ENCODE assay signal across 8 mouse cellular contexts in the genomic region with DNA sequence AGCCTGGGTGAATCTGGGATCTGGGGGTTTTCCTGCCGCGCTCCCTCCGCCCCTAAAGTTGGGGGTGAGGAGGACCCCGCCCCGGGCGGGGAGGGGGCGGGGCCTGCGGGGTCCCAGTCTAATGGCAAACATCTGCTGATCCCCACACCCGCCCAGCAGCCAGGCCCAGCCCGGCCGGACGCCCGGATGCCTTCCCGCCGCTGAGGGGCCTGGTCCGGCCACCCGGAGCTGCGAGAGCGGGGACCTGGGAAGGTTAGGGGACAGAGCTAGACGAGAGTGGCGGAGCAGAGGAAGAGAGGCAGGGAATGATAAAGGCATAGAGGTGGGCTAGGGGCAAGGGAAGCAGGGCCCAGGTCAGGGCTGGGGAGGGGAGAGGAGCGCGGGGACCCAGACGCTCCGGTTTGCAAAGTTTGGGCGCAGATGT. TPM values are rescaled to one million over a fixed set of nuclear protein-coding genes. Genes with fewer than 3 reads are reported as not detected.
DNase-seq lines count a peak whose midpoint lies in the region; ATAC-seq lines count a peak whose summit lies in the region.

No protein-coding gene starts in this region.

- peak; percentile 23 for DNase-seq in right cerebral cortex, postnatal 4 days
- DNase-seq in right cerebral cortex, postnatal 14 days = no peak
- DNase-seq in embryonic facial prominence, embryonic 11.5 days (ENCODE audit: low spot score) = peak; percentile 82
- peak; percentile 73 for DNase-seq in lung, postnatal 36 days
- peak; percentile 59 for DNase-seq in skeletal muscle tissue, adult 2 months (ENCODE audit: low read depth, low spot score)
- DNase-seq in layer of hippocampus, postnatal 14 days (ENCODE audit: low spot score in 2 of 2) = no peak

- H3K9ac ChIP-seq in embryonic facial prominence, embryonic 11.5 days (replicated peaks; ENCODE audit: low read length) = peak overlapping the region; percentile 90
- peak overlapping the region; percentile 91 for H3K9ac ChIP-seq in heart, embryonic 12.5 days
- H3K9ac ChIP-seq in kidney, embryonic 16.5 days (replicated peaks; ENCODE audit: low read length) = peak overlapping the region; percentile 92

- H3K27ac ChIP-seq in embryonic facial prominence, embryonic 11.5 days (replicated peaks; ENCODE audit: low read depth, low read length) = peak overlapping the region; percentile 90
- H3K27ac ChIP-seq in heart, embryonic 12.5 days (ENCODE audit: poor library complexity, severe bottlenecking) = peak overlapping the region; percentile 92
- peak overlapping the region; percentile 96 for H3K27ac ChIP-seq in kidney, embryonic 16.5 days (ENCODE audit: low read length)

- peak; percentile 71 for ATAC-seq in embryonic facial prominence, embryonic 11.5 days (replicated peaks; ENCODE audit: insufficient number of reproducible peaks, low FRiP score, low TSS enrichment, low read depth)
- ATAC-seq in heart, embryonic 12.5 days (ENCODE audit: insufficient number of reproducible peaks, low FRiP score) = peak; percentile 61
- ATAC-seq in kidney, embryonic 16.5 days (ENCODE audit: low FRiP score, low TSS enrichment) = peak; percentile 60

- H3K4me2 ChIP-seq in embryonic facial prominence, embryonic 11.5 days (ENCODE audit: low read depth, low read length) = peak overlapping the region; percentile 75
- peak overlapping the region; percentile 69 for H3K4me2 ChIP-seq in heart, embryonic 12.5 days
- H3K4me2 ChIP-seq in kidney, embryonic 16.5 days (replicated peaks; ENCODE audit: low read depth, low read length) = peak overlapping the region; percentile 70

- no peaks in the 10 kb centered on the region for H3K9me3 ChIP-seq in embryonic facial prominence, embryonic 11.5 days (replicated peaks; ENCODE audit: control insufficient read depth, low read length)
- no peaks in the 10 kb centered on the region for H3K9me3 ChIP-seq in heart, embryonic 12.5 days (replicated peaks)
- H3K9me3 ChIP-seq in kidney, embryonic 16.5 days (ENCODE audit: low read length) = no peaks in the 10 kb centered on the region

- 0% methylated on average over 26 of the region's 26 CpGs for WGBS in embryonic facial prominence, embryonic 11.5 days
- WGBS in heart, embryonic 12.5 days = 2% methylated on average over 26 of the region's 26 CpGs
- WGBS in kidney, embryonic 16.5 days = under 1% methylated on average over 23 of the region's 26 CpGs

- H3K4me3 ChIP-seq in embryonic facial prominence, embryonic 11.5 days (ENCODE audit: low read depth, low read length) = peak overlapping the region; percentile 81
- H3K4me3 ChIP-seq in heart, embryonic 12.5 days = peak overlapping the region; percentile 80
- peak overlapping the region; percentile 89 for H3K4me3 ChIP-seq in kidney, embryonic 16.5 days (ENCODE audit: low read length)

- H3K36me3 ChIP-seq in embryonic facial prominence, embryonic 11.5 days (replicated peaks; ENCODE audit: control insufficient read depth, insufficient read depth, low read depth, low read length) = peaks cover 8% of the 10 kb centered on the region
- H3K36me3 ChIP-seq in heart, embryonic 12.5 days = peaks cover 55% of the 10 kb centered on the region
- H3K36me3 ChIP-seq in kidney, embryonic 16.5 days (ENCODE audit: insufficient read depth, low read length) = peaks cover 30% of the 10 kb centered on the region

- H3K27me3 ChIP-seq in embryonic facial prominence, embryonic 11.5 days (ENCODE audit: control insufficient read depth, insufficient read depth, low read length) = no peaks in the 10 kb centered on the region
- no peaks in the 10 kb centered on the region for H3K27me3 ChIP-seq in heart, embryonic 12.5 days (replicated peaks)
- H3K27me3 ChIP-seq in kidney, embryonic 16.5 days (ENCODE audit: insufficient read depth, low read length) = no peaks in the 10 kb centered on the region

- H3K4me1 ChIP-seq in embryonic facial prominence, embryonic 11.5 days (ENCODE audit: control insufficient read depth, insufficient read depth, low read length) = peaks cover 12% of the 10 kb centered on the region
- peaks cover 42% of the 10 kb centered on the region for H3K4me1 ChIP-seq in heart, embryonic 12.5 days (replicated peaks)
- H3K4me1 ChIP-seq in kidney, embryonic 16.5 days (ENCODE audit: insufficient read depth, low read length) = peaks cover 28% of the 10 kb centered on the region

RNA-seq across cellular contexts. Expression of gene Kank2, which starts 0.6 kb away (rescaled TPM):
- 6.1 and 7.6 TPM in 2 replicates for polyA plus RNA-seq in embryonic facial prominence, embryonic 11.5 days (2014; fragmentation: Nextera tagmentation; extraction: Ambion mirVana)
- polyA plus RNA-seq in heart, embryonic 12.5 days (2016; fragmentation: Nextera tagmentation; extraction: Ambion mirVana) = 18.9 and 19.9 TPM in 2 replicates
- polyA plus RNA-seq in kidney, embryonic 16.5 days (2015; fragmentation: Nextera tagmentation; extraction: Ambion mirVana) = 18.7 and 19.7 TPM in 2 replicates
- 1 to 10 TPM; 7.1 to 7.8 TPM for total RNA-seq in layer of hippocampus, postnatal 14 days (2021)

RNA-seq across cellular contexts. Expression of gene Angptl8, which starts 37.4 kb away (rescaled TPM):
- polyA plus RNA-seq in embryonic facial prominence, embryonic 11.5 days (2014; fragmentation: Nextera tagmentation; extraction: Ambion mirVana) = 0.25 TPM in 1 of 2 replicates, not detected in the other
- polyA plus RNA-seq in heart, embryonic 12.5 days (2016; fragmentation: Nextera tagmentation; extraction: Ambion mirVana) = 1.7 and 1.9 TPM in 2 replicates
- polyA plus RNA-seq in kidney, embryonic 16.5 days (2015; fragmentation: Nextera tagmentation; extraction: Ambion mirVana) = 5.4 and 6.0 TPM in 2 replicates
- not detected for total RNA-seq in layer of hippocampus, postnatal 14 days (2021)

RNA-seq across cellular contexts. Expression of gene Spc24, which starts 37.8 kb away (rescaled TPM):
- polyA plus RNA-seq in embryonic facial prominence, embryonic 11.5 days (2014; fragmentation: Nextera tagmentation; extraction: Ambion mirVana) = 126 and 132 TPM in 2 replicates
- polyA plus RNA-seq in heart, embryonic 12.5 days (2016; fragmentation: Nextera tagmentation; extraction: Ambion mirVana) = 84.5 and 86.8 TPM in 2 replicates
- polyA plus RNA-seq in kidney, embryonic 16.5 days (2015; fragmentation: Nextera tagmentation; extraction: Ambion mirVana) = 120 and 134 TPM in 2 replicates
- 1 to 10 TPM; 2.1 to 4.0 TPM for total RNA-seq in layer of hippocampus, postnatal 14 days (2021)

RNA-seq across cellular contexts. Expression of gene Dock6, which starts 54.5 kb away (rescaled TPM):
- 15.6 and 17.8 TPM in 2 replicates for polyA plus RNA-seq in embryonic facial prominence, embryonic 11.5 days (2014; fragmentation: Nextera tagmentation; extraction: Ambion mirVana)
- polyA plus RNA-seq in heart, embryonic 12.5 days (2016; fragmentation: Nextera tagmentation; extraction: Ambion mirVana) = 52.3 and 59.0 TPM in 2 replicates
- 46.8 and 47.1 TPM in 2 replicates for polyA plus RNA-seq in kidney, embryonic 16.5 days (2015; fragmentation: Nextera tagmentation; extraction: Ambion mirVana)
- 10 to 100 TPM; 24.5 to 24.7 TPM for total RNA-seq in layer of hippocampus, postnatal 14 days (2021)

Comparison
In these comparisons a context has a peak if more than half of its experiments do, and no peak if none do; other contexts are left out.
1. DNase-seq: peak in right cerebral cortex, postnatal 4 days (single experiment), embryonic facial prominence, embryonic 11.5 days (single experiment), lung, postnatal 36 days (single experiment) and skeletal muscle tissue, adult 2 months (single experiment); none in right cerebral cortex, postnatal 14 days (single experiment) and layer of hippocampus, postnatal 14 days (0 of 2).
2. Peak in every context shown above with its lines, with median percentiles within 50 percentile points of each other: ATAC-seq, H3K27ac ChIP-seq, H3K4me2 ChIP-seq, H3K4me3 ChIP-seq and H3K9ac ChIP-seq.